Mouse (Mus musculus) hindbrain, embryonic 14.5 days (tissue): ENCODE measurements around the gene Usp37. TPM values are rescaled to one million over a fixed set of nuclear protein-coding genes. Genes with fewer than 3 reads are reported as not detected.
A peak's percentile ranks its signal among the peaks of the same experiment; 100 is the strongest.

Experiments used
- ATAC-seq: fragments of 200-750 bp; cut with Nextera tagmentation; 2 replicates; pipeline ENCODE4 v1.8.0; 2017; ENCODE audit warnings: moderate number of reproducible peaks, mild to moderate bottlenecking, moderate TSS enrichment, moderate library complexity; ENCODE audit not compliant: low FRiP score
- DNase-seq: peaks from one replicate; pipeline ENCODE4 v3.0.0-alpha.2; 2015; ENCODE audit warnings: low spot score
- H3K27ac ChIP-seq: fragments of 300-500 bp; sonication (generic); 2 replicates; pipeline ENCODE4 v1.5.1; 2014; ENCODE audit warnings: mild to moderate bottlenecking, moderate library complexity
- H3K27me3 ChIP-seq: fragments of 300-500 bp; sonication (generic); 2 replicates; pipeline ENCODE4 v1.6.1; 2014; ENCODE audit warnings: mild to moderate bottlenecking, low read length, mixed read lengths; ENCODE audit not compliant: control insufficient read depth, insufficient read depth
- H3K36me3 ChIP-seq: fragments of 300-500 bp; sonication (generic); replicated peaks from 2 replicates; pipeline ENCODE4 v1.6.1; 2014; ENCODE audit not compliant: control insufficient read depth, insufficient read depth
- H3K4me1 ChIP-seq: fragments of 300-500 bp; sonication (generic); replicated peaks from 2 replicates; pipeline ENCODE4 v1.6.1; 2014; ENCODE audit warnings: antibody characterized with exemption, low read length, mixed read lengths; ENCODE audit not compliant: control insufficient read depth, insufficient read depth
- H3K4me2 ChIP-seq: fragments of 300-500 bp; sonication (generic); replicated peaks from 2 replicates; pipeline ENCODE4 v1.6.1; 2014; ENCODE audit warnings: mild to moderate bottlenecking, moderate library complexity
- H3K4me3 ChIP-seq: fragments of 300-500 bp; sonication (generic); replicated peaks from 2 replicates; pipeline ENCODE4 v1.5.1; 2014; ENCODE audit warnings: mild to moderate bottlenecking, low read length
- H3K9ac ChIP-seq: fragments of 300-500 bp; sonication (generic); 2 replicates; pipeline ENCODE4 v1.6.1; 2014
- H3K9me3 ChIP-seq: fragments of 300-500 bp; sonication (generic); 2 replicates; pipeline ENCODE4 v1.6.1; 2016; ENCODE audit warnings: low read length; ENCODE audit not compliant: control insufficient read depth
- WGBS: fragments of 180-500 bp; shearing (Covaris S2); extraction: QIAGEN DNeasy Blood & Tissue Kit; methylation state at CpG from one replicate; pipeline ENCODE4 v1.1.7; 2014; 5-methylcytosine and 5-hydroxymethylcytosine counted together
- polyA plus RNA-seq: library from polyadenylated mRNA; unstranded; fragments of >200 nt; fragmentation: Nextera tagmentation; extraction: Ambion mirVana; gene quantifications from 2 replicates; pipeline ENCODE4 v1.2.1, GENCODE M21; 2014

Gene Usp37
- polyA plus RNA-seq, result 26.5 and 26.8 TPM in 2 replicates

DNA sequence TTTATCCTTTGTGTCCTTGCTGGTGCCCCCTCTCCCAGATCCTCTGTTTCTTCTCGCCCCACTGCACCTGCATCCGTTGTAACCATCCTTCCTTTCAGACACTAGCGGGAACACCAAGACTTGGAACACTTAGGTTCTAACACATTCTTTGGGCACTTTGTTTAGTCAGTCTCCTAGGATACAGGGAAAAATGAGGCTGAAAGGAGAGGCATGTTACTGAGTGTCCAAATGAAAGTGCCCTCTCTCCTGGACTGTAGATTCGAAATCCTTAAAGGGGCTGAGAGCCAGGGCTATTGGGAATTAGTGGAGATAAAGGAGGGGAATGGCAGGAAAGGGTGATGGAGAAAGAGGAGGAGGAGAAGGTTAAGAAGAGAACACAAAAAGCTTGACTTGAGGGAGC lies at the start of gene Usp37:
Gene Usp37 (minus strand): TSS at position 101 of the 400 bp plus-strand sequence.
- no peak for ATAC-seq
- 18% methylated on average over 4 of the region's 4 CpGs for WGBS
- Histone ChIP-seq H3K4me1 (no peaks in the 10 kb centered on the region), H3K4me3 (no peak within 1 kb of the TSS), H3K9me3 (no peaks in the 10 kb centered on the region), H3K9ac (no peak within 1 kb of the TSS), H3K4me2 (peak within 1 kb of the TSS; percentile 6), H3K27me3 (no peaks in the 10 kb centered on the region), H3K27ac (no peak within 1 kb of the TSS), H3K36me3 (no peaks in the 10 kb centered on the region)
- DNase-seq, result no peak

DNA sequence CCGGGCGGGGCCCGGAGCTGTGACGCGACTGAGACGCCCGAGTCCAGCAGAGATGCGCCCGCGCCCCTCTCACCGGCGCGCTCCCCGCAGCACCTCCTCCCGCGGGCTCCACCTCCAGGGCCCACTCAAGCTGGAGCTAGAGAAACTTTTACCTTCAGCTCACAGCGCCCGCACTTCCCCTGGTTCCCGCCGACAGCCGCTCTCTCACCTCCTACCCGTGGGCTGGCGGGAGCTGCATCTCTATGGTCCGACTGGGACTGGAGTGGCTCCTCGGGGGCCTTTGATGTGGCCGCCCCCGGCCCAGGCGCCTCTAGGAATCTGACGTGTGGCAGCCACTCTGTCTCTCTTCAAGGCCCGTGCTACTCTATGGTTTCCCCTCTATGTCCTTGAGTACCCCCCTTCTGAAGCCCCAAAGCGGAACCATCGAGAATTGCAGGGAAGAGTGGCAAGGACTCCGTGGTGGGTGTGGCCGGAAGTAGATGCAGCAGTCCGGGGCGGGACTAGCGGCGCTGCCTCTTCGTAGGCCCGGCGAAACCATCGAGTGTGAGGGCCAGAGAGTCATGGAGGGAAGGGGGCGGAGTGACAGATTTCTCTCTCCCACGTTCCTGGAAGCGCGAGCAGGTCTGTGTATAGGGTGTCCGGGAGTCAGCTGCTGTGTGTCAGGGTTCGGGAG lies 43.8 kb upstream of the Usp37 start, which contains the start of the genes Zfp142 and Bcs1l:
Gene Zfp142 (minus strand): TSS at position 474 of the 673 bp plus-strand sequence.
Gene Bcs1l (plus strand): TSS at position 517 of the 673 bp plus-strand sequence.
- under 1% methylated on average over 46 of the region's 48 CpGs for whole genome bisulfite sequencing

GRCm38 (mm10) chr1:74587233-74587772 lies 43.2 kb upstream of the Usp37 start:
- H3K9me3 ChIP-seq, result no peaks in the 10 kb centered on the region
- no peak for ATAC-seq
- no peaks in the 10 kb centered on the region for H3K27me3 ChIP-seq
- under 1% methylated on average over 24 of the region's 24 CpGs for WGBS
- H3K36me3 ChIP-seq, result peaks cover 42% of the 10 kb centered on the region
- H3K4me1 ChIP-seq, result peaks cover 21% of the 10 kb centered on the region
- H3K4me3 ChIP-seq, result peak overlapping the region; percentile 85
- H3K27ac ChIP-seq, result peak overlapping the region; percentile 83
- H3K4me2 ChIP-seq, result peak overlapping the region; percentile 77
- DNase-seq, result no peak
- H3K9ac ChIP-seq, result peak overlapping the region; percentile 72

More for the DNA sequence above, 43.8 kb upstream of the Usp37 start, which contains the start of the genes Zfp142 and Bcs1l:
- Histone ChIP-seq H3K4me3 (peak within 1 kb of the TSS; percentile 85), H3K4me2 (peak within 1 kb of the TSS; percentile 77), H3K27me3 (no peaks in the 10 kb centered on the region), H3K9ac (peak within 1 kb of the TSS; percentile 78), H3K27ac (peak within 1 kb of the TSS; percentile 83), H3K9me3 (no peaks in the 10 kb centered on the region), H3K36me3 (peaks cover 39% of the 10 kb centered on the region), H3K4me1 (peaks cover 21% of the 10 kb centered on the region)
- peak; percentile 99 for ATAC-seq
- peak; percentile 99 for DNase-seq

- WGBS, result 96% methylated on average over 3 of the region's 3 CpGs
- ATAC-seq (no peak), DNase-seq (no peak)
- Histone ChIP-seq H3K27ac (no peak overlapping the region), H3K9me3 (no peaks in the 10 kb centered on the region), H3K4me2 (no peak overlapping the region), H3K4me1 (peaks cover 21% of the 10 kb centered on the region), H3K4me3 (no peak overlapping the region), H3K27me3 (no peaks in the 10 kb centered on the region), H3K9ac (no peak overlapping the region), H3K36me3 (peaks cover 25% of the 10 kb centered on the region)
These were observed 40.7 kb upstream of the Usp37 start for GRCm38 (mm10) chr1:74584616-74585398.

- WGBS, result 83% methylated on average over 3 of the region's 3 CpGs
These were observed 38.5 kb upstream of the Usp37 start for GRCm38 (mm10) chr1:74582621-74583020.

GRCm38 (mm10) chr1:74569739-74570719 lies 25.9 kb upstream of the Usp37 start:
- DNase-seq, result no peak
- Histone ChIP-seq H3K27me3 (no peaks in the 10 kb centered on the region), H3K9me3 (no peaks in the 10 kb centered on the region), H3K4me3 (no peak overlapping the region), H3K36me3 (peaks cover 97% of the 10 kb centered on the region), H3K9ac (no peak overlapping the region), H3K27ac (no peak overlapping the region), H3K4me2 (no peak overlapping the region), H3K4me1 (no peaks in the 10 kb centered on the region)
- WGBS, result 93% methylated on average over 29 of the region's 29 CpGs
- ATAC-seq, result no peak; the same call in 1 of the 2 replicates

More at GRCm38 (mm10) chr1:74582621-74583020, 38.5 kb upstream of the Usp37 start:
- peaks cover 15% of the 10 kb centered on the region for H3K4me1 ChIP-seq
- no peak overlapping the region for H3K27ac ChIP-seq
- peaks cover 44% of the 10 kb centered on the region for H3K36me3 ChIP-seq
- H3K9me3 ChIP-seq, result no peaks in the 10 kb centered on the region
- H3K4me2 ChIP-seq, result no peak overlapping the region
- no peak for DNase-seq
- H3K9ac ChIP-seq, result no peak overlapping the region
- H3K27me3 ChIP-seq, result no peaks in the 10 kb centered on the region
- ATAC-seq, result no peak
- no peak overlapping the region for H3K4me3 ChIP-seq

GRCm38 (mm10) chr1:74565834-74566233 lies 21.8 kb upstream of the Usp37 start:
- H3K9me3 ChIP-seq, result no peaks in the 10 kb centered on the region
- H3K36me3 ChIP-seq, result peaks cover 70% of the 10 kb centered on the region
- no peak overlapping the region for H3K4me2 ChIP-seq
- ATAC-seq, result no peak
- no peak for DNase-seq
- no peak overlapping the region for H3K27ac ChIP-seq
- 64% methylated on average over 6 of the region's 6 CpGs for WGBS
- no peaks in the 10 kb centered on the region for H3K4me1 ChIP-seq
- no peak overlapping the region for H3K9ac ChIP-seq
- no peak overlapping the region for H3K4me3 ChIP-seq
- H3K27me3 ChIP-seq, result no peaks in the 10 kb centered on the region

GRCm38 (mm10) chr1:74559061-74559460 lies 15.0 kb upstream of the Usp37 start:
- no peak for DNase-seq
- no peak for ATAC-seq
- Histone ChIP-seq H3K27ac (no peak overlapping the region), H3K36me3 (peaks cover 5% of the 10 kb centered on the region; the same call in 1 of the 2 replicates), H3K4me1 (no peaks in the 10 kb centered on the region), H3K9ac (no peak overlapping the region), H3K27me3 (no peaks in the 10 kb centered on the region), H3K4me3 (no peak overlapping the region), H3K4me2 (no peak overlapping the region), H3K9me3 (no peaks in the 10 kb centered on the region)
- 91% methylated on average over 5 of the region's 5 CpGs for WGBS
